Mouse (Mus musculus): ENCODE results near the gene Ntrk3.
A peak's percentile ranks its signal among the peaks of the same experiment; 100 is the strongest.

Gene Ntrk3

GRCm38 (mm10) chr7:78720989-78721816, 16.6 kb downstream of the Ntrk3 start:
- peak; percentile 84 for DNase-seq (ENCODE audit: low read depth)

GRCm38 (mm10) chr7:78719795-78720460, 17.9 kb downstream of the Ntrk3 start:
- DNase-seq (ENCODE audit: low read depth) = peak; percentile 56

GRCm38 (mm10) chr7:78719117-78719516, 18.7 kb downstream of the Ntrk3 start:
- peak; percentile 81 for DNase-seq (ENCODE audit: low read depth)

- DNase-seq (ENCODE audit: low read depth) = no peak
Observed at GRCm38 (mm10) chr7:78718191-78718609, 19.6 kb downstream of the Ntrk3 start.

GRCm38 (mm10) chr7:78707708-78708107, 30.1 kb downstream of the Ntrk3 start:
- no peak for DNase-seq (ENCODE audit: low read depth)

- no peak for DNase-seq (ENCODE audit: low read depth)
Observed at GRCm38 (mm10) chr7:78707122-78707521, 30.7 kb downstream of the Ntrk3 start.

- no peak for DNase-seq (ENCODE audit: low read depth)
Observed at GRCm38 (mm10) chr7:78702676-78703075, 35.1 kb downstream of the Ntrk3 start.

GRCm38 (mm10) chr7:78695200-78695599, 42.6 kb downstream of the Ntrk3 start:
- no peak for DNase-seq (ENCODE audit: low read depth)

GRCm38 (mm10) chr7:78693148-78693547, 44.7 kb downstream of the Ntrk3 start:
- DNase-seq (ENCODE audit: low read depth) = no peak

- no peak for DNase-seq (ENCODE audit: low read depth)
Observed at GRCm38 (mm10) chr7:78690956-78691355, 46.9 kb downstream of the Ntrk3 start.

GRCm38 (mm10) chr7:78684943-78685342, 52.9 kb downstream of the Ntrk3 start:
- DNase-seq (ENCODE audit: low read depth) = peak; percentile 29

GRCm38 (mm10) chr7:78680871-78681270, 56.9 kb downstream of the Ntrk3 start:
- no peak for DNase-seq (ENCODE audit: low read depth)

GRCm38 (mm10) chr7:78669407-78669806, 68.4 kb downstream of the Ntrk3 start:
- no peak for DNase-seq (ENCODE audit: low read depth)

- DNase-seq (ENCODE audit: low read depth) = peak; percentile 37
Observed at GRCm38 (mm10) chr7:78668916-78669315, 68.9 kb downstream of the Ntrk3 start.

- DNase-seq (ENCODE audit: low read depth) = no peak
Observed at GRCm38 (mm10) chr7:78668003-78668635, 69.7 kb downstream of the Ntrk3 start.

GRCm38 (mm10) chr7:78660832-78661231, 77.0 kb downstream of the Ntrk3 start:
- DNase-seq (ENCODE audit: low read depth) = no peak

- DNase-seq (ENCODE audit: low read depth) = no peak
Observed at GRCm38 (mm10) chr7:78659846-78660245, 78.0 kb downstream of the Ntrk3 start.

- no peak for DNase-seq (ENCODE audit: low read depth)
Observed at GRCm38 (mm10) chr7:78658026-78658425, 79.8 kb downstream of the Ntrk3 start.

GRCm38 (mm10) chr7:78656181-78656580, 81.6 kb downstream of the Ntrk3 start:
- DNase-seq (ENCODE audit: low read depth) = no peak

- peak; percentile 16 for DNase-seq (ENCODE audit: low read depth)
Observed at GRCm38 (mm10) chr7:78653686-78654085, 84.1 kb downstream of the Ntrk3 start.

GRCm38 (mm10) chr7:78652296-78652695, 85.5 kb downstream of the Ntrk3 start:
- DNase-seq (ENCODE audit: low read depth) = peak; percentile 28

GRCm38 (mm10) chr7:78651540-78651939, 86.3 kb downstream of the Ntrk3 start:
- DNase-seq (ENCODE audit: low read depth) = no peak

- peak; percentile 62 for DNase-seq (ENCODE audit: low read depth)
Observed at GRCm38 (mm10) chr7:78643667-78644066, 94.1 kb downstream of the Ntrk3 start.
